Mouse (Mus musculus) MEL (cell line): ENCODE measurements around the gene Tmem86a.

Experiments used
- CTCF ChIP-seq, 3 experiments: IDR thresholded peaks in 2 of 3; conservative IDR thresholded peaks in 1 of 3; 2 replicates each; pipeline ENCODE4 v1.5.1; 2011 to 2012; ENCODE audit warnings: low read length in 3 of 3, low read depth in 2 of 3, mild to moderate bottlenecking in 2 of 3, improper control_type of control experiment in 1 of 3, inconsistent platforms in 1 of 3, mixed read lengths in 1 of 3, moderate library complexity in 1 of 3; ENCODE audit not compliant: control insufficient read depth in 1 of 3, insufficient read depth in 1 of 3, poor library complexity in 1 of 3, severe bottlenecking in 1 of 3
- GATA1 ChIP-seq: IDR thresholded peaks from 2 replicates; pipeline ENCODE4 v1.6.1; 2011; ENCODE audit warnings: low read depth, low read length, improper control_type of control experiment
- POLR2AphosphoS5 ChIP-seq: IDR thresholded peaks from 2 replicates; pipeline ENCODE4 v1.6.1; 2012; ENCODE audit warnings: low read depth, borderline replicate concordance, mild to moderate bottlenecking, inconsistent platforms, low read length, moderate library complexity, mixed read lengths
- TCF12 ChIP-seq: IDR thresholded peaks from 2 replicates; pipeline ENCODE4 v1.6.1; 2014; ENCODE audit warnings: low read depth, mild to moderate bottlenecking, inconsistent platforms, low read length, improper control_type of control experiment, moderate library complexity
- UBTF ChIP-seq: IDR thresholded peaks from 2 replicates; pipeline ENCODE4 v1.6.1; 2012; ENCODE audit warnings: low read depth, mild to moderate bottlenecking, inconsistent platforms, low read length, improper control_type of control experiment, moderate library complexity, borderline replicate concordance; ENCODE audit not compliant: insufficient read depth

- no peak for TF ChIP-seq POLR2AphosphoS5
- peak in 2 of 3 experiments; percentile 52 to 55; a peak in 5 of 6 replicates for TF ChIP-seq CTCF (IDR thresholded peaks at IDR 0.05 in 2 of 3, conservative IDR thresholded peaks at IDR 0.05 in 1 of 3; ENCODE audit: control insufficient read depth in 1 of 3, insufficient read depth in 1 of 3, low read depth in 2 of 3, low read length in 3 of 3, poor library complexity in 1 of 3, severe bottlenecking in 1 of 3)
- no peak for TF ChIP-seq TCF12
- no peak for TF ChIP-seq GATA1
- TF ChIP-seq UBTF = no peak
Measured at GRCm38 (mm10) chr7:47007818-47008167, 42.6 kb upstream of the Tmem86a start.
